Mouse (Mus musculus): ENCODE data around the gene Pskh1. TPM values are rescaled to one million over a fixed set of nuclear protein-coding genes. Genes with fewer than 3 reads are reported as not detected.

The Pskh1 gene
- polyA plus RNA-seq, 1 experiment from 2014 or later: 13.4 TPM

DNA sequence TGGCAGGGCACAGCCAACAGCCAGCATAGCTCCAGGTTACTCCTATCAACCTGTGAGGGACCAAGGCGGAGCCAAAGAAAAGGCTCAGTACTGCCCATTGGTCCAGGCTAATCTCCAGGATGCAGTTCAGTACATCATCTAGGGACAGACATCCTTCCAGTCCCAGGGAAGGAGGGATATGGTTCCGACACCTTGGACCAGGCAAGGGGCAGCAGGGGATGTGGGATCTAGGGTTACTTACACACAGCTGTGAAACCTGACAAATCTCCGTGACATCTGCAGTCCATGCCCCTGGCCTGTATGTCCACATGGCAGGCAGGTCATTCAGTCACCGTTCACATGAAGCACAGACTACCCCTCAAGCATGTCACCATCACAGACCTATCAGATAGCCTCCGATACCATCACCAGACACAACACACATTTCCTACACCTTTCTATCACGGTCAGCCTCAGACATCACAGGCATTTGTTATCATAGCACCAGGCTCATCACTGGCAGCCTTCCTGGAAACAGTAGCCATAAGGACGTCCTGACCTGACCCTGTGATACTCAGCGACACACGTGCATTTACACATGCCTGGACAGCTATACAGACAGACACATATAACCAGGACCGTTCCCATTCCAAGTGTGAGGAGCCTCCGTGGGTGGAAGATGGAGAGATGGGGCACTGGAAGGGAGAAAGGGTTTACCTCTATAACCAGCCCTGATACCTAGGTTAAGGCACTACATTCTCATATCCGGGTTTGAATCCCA is 64.4 kb downstream of the Pskh1 start:
- WGBS: 42% methylated on average over 12 of the region's 12 CpGs
- Histone ChIP-seq H3K4me2 (replicated peaks; ENCODE audit: low read depth) (peak overlapping the region; percentile 68), H3K9ac (ENCODE audit: low read length) (peak overlapping the region; percentile 78), H3K4me3 (ENCODE audit: low read depth, low read length) (peak overlapping the region; percentile 67), H3K27ac (replicated peaks) (no peak overlapping the region), H3K9me3 (ENCODE audit: control insufficient read depth, low read length) (no peaks in the 10 kb centered on the region), H3K27me3 (ENCODE audit: control insufficient read depth, insufficient read depth, low read length) (no peaks in the 10 kb centered on the region), H3K36me3 (ENCODE audit: control insufficient read depth, insufficient read depth, low read length) (no peaks in the 10 kb centered on the region), H3K4me1 (replicated peaks; ENCODE audit: control insufficient read depth, insufficient read depth) (peaks cover 2% of the 10 kb centered on the region; the same call in 1 of the 2 replicates)
- ATAC-seq (ENCODE audit: low FRiP score, low TSS enrichment) (no peak), DNase-seq (ENCODE audit: low spot score) (peak; percentile 12)
- no peak for TF ChIP-seq EP300 (optimal IDR thresholded peaks at IDR 0.05)
- no peak for TF ChIP-seq CTCF (IDR thresholded peaks at IDR 0.05; ENCODE audit: low read depth)

DNA sequence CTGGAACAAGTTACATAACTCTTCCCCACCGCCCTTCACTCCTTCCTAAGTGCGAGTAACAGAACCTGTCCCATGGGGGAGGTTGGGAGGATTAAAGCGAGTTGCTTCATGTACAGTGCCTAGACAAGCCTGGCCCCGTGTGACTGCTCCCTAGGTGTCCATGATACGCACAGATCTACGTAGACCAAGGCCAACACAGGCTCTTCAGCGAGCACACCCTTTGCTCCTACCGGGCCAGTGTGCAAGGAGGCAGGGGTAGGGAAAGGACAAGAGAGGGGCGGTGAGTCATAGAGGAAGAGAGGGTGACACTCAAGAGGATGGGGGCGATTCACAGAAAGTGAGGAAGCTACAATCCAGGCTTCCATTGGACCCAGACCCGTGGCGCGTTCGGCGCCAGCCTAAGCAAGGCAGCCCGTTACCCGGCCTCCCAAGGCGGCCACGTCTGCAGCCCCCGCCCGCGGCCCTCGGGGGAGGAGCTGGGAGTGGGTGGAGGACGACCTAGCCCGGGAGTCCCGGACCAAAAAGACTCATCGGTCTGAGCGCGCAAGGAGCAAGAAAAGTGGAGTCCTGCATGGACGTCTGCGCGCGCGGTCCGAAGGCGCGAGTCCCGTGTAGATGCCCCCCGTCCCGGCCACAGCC is 65.1 kb downstream of the Pskh1 start:
- Histone ChIP-seq H3K4me1 (replicated peaks; ENCODE audit: control insufficient read depth, insufficient read depth) (peaks cover 2% of the 10 kb centered on the region; the same call in 1 of the 2 replicates), H3K4me3 (ENCODE audit: low read depth, low read length) (peak overlapping the region; percentile 67), H3K27ac (replicated peaks) (peak overlapping the region; percentile 96), H3K9ac (ENCODE audit: low read length) (peak overlapping the region; percentile 78), H3K36me3 (ENCODE audit: control insufficient read depth, insufficient read depth, low read length) (no peaks in the 10 kb centered on the region), H3K27me3 (ENCODE audit: control insufficient read depth, insufficient read depth, low read length) (no peaks in the 10 kb centered on the region), H3K4me2 (replicated peaks; ENCODE audit: low read depth) (peak overlapping the region; percentile 68), H3K9me3 (ENCODE audit: control insufficient read depth, low read length) (no peaks in the 10 kb centered on the region)
- DNase-seq (ENCODE audit: low spot score) (peak; percentile 58), ATAC-seq (ENCODE audit: low FRiP score, low TSS enrichment) (peak; percentile 62)
- WGBS: 3% methylated on average over 40 of the region's 40 CpGs
- TF ChIP-seq CTCF (IDR thresholded peaks at IDR 0.05; ENCODE audit: low read depth): no peak
- TF ChIP-seq EP300 (optimal IDR thresholded peaks at IDR 0.05): no peak

DNA sequence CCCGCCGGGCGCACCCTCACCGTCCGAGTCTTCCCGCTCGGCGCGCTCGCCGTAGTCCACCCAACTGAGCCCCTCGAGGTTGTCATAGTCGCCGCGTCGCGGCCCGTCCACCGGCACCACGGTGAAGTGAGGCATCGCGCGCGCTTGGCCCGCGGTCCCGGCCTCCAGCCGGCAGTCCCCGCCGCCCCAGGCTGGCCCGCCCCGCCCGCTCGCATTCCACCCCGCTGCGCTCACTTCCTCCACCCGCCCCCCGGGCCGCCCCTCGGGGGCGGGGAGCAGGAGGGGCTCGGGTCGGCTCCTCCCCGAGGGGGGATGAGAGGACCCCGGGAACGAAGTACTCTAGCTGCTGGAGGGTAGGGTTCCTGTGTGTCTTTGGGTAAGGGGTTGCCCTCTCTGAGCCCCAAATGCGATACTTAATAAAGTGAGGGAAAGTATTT is 65.7 kb downstream of the Pskh1 start, which contains the start of gene Slc12a4:
Slc12a4 (minus strand) TSS at position 193 of the 437 bp plus-strand sequence.
- Histone ChIP-seq H3K4me3 (ENCODE audit: low read depth, low read length) (peak within 1 kb of the TSS; percentile 67), H3K36me3 (ENCODE audit: control insufficient read depth, insufficient read depth, low read length) (no peaks in the 10 kb centered on the region), H3K27me3 (ENCODE audit: control insufficient read depth, insufficient read depth, low read length) (no peaks in the 10 kb centered on the region), H3K4me2 (replicated peaks; ENCODE audit: low read depth) (peak within 1 kb of the TSS; percentile 68), H3K27ac (replicated peaks) (peak within 1 kb of the TSS; percentile 96), H3K4me1 (replicated peaks; ENCODE audit: control insufficient read depth, insufficient read depth) (peaks cover 2% of the 10 kb centered on the region; the same call in 1 of the 2 replicates), H3K9ac (ENCODE audit: low read length) (peak within 1 kb of the TSS; percentile 78), H3K9me3 (ENCODE audit: control insufficient read depth, low read length) (no peaks in the 10 kb centered on the region)
- WGBS: under 1% methylated on average over 41 of the region's 47 CpGs
- peak; percentile 80 for DNase-seq (ENCODE audit: low spot score)
- TF ChIP-seq CTCF (IDR thresholded peaks at IDR 0.05; ENCODE audit: low read depth) (no peak), EP300 (optimal IDR thresholded peaks at IDR 0.05) (no peak)
- ATAC-seq (ENCODE audit: low FRiP score, low TSS enrichment): peak; percentile 89

DNA sequence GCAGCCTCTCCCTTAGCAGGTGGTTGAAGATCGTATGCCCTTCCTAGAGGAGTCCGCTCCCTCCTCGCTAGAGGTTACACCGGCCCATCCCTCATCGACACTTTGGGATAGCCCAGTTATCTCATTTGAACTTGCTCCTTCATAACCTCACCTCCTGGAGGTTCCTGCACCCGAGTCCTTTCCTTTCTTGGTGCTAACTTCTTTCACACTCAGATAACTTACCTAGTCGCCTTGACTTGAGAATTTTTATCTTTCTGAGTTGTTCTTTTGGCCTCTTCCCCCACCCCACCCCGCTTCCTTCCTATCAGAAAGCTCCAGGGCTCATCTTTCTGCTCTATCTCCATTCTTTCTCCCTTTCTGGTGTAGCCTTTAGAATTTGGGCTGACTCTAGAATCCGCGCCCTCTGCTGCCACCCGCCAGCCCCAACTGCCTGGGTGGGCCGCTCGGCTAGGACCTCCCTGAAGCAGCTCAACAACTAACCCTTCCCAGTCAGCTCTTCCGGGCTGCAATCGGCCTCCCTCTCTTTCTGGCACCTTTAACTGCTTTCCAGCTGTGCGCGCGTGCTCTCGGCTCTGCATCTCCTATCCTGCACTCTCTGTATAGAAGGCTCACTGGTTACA is 66.6 kb downstream of the Pskh1 start:
- Histone ChIP-seq H3K27ac (replicated peaks) (peak overlapping the region; percentile 81), H3K4me3 (ENCODE audit: low read depth, low read length) (peak overlapping the region; percentile 67), H3K9me3 (ENCODE audit: control insufficient read depth, low read length) (no peaks in the 10 kb centered on the region), H3K36me3 (ENCODE audit: control insufficient read depth, insufficient read depth, low read length) (no peaks in the 10 kb centered on the region), H3K4me1 (replicated peaks; ENCODE audit: control insufficient read depth, insufficient read depth) (peaks cover 2% of the 10 kb centered on the region; the same call in 1 of the 2 replicates), H3K9ac (ENCODE audit: low read length) (peak overlapping the region; percentile 8; the same call in 1 of the 2 replicates), H3K27me3 (ENCODE audit: control insufficient read depth, insufficient read depth, low read length) (no peaks in the 10 kb centered on the region), H3K4me2 (replicated peaks; ENCODE audit: low read depth) (peak overlapping the region; percentile 68)
- peak; percentile 38 for DNase-seq (ENCODE audit: low spot score)
- TF ChIP-seq CTCF (IDR thresholded peaks at IDR 0.05; ENCODE audit: low read depth) (peak; percentile 22; the same call in 1 of the 2 replicates), EP300 (optimal IDR thresholded peaks at IDR 0.05) (no peak)
- ATAC-seq (ENCODE audit: low FRiP score, low TSS enrichment): peak; percentile 36; the same call in 1 of the 2 replicates
- WGBS: 12% methylated on average over 19 of the region's 19 CpGs

DNA sequence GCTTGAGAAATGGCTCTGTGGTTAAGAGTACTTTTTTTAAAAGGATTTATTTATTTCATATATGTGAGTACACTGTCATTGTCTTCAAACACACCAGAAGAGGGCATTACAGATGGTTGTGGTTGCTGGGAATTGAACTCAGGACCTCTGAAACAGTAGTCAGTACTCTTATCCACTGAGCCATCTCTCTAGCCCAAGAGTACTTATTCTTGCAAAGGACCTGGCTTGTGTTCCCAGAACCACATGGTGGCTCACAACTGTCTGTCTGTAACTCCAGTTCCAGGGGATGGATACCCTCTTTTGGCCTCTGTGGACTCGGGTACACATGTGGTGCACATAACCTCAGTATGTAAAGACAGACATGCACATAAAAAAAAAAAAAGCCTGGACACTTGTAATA is 69.1 kb downstream of the Pskh1 start:
- Histone ChIP-seq H3K4me1 (replicated peaks; ENCODE audit: control insufficient read depth, insufficient read depth) (no peaks in the 10 kb centered on the region; the same call in 1 of the 2 replicates), H3K27ac (replicated peaks) (no peak overlapping the region), H3K9me3 (ENCODE audit: control insufficient read depth, low read length) (no peaks in the 10 kb centered on the region), H3K9ac (ENCODE audit: low read length) (no peak overlapping the region), H3K4me2 (replicated peaks; ENCODE audit: low read depth) (no peak overlapping the region), H3K36me3 (ENCODE audit: control insufficient read depth, insufficient read depth, low read length) (no peaks in the 10 kb centered on the region), H3K4me3 (ENCODE audit: low read depth, low read length) (no peak overlapping the region), H3K27me3 (ENCODE audit: control insufficient read depth, insufficient read depth, low read length) (no peaks in the 10 kb centered on the region)
- ATAC-seq (ENCODE audit: low FRiP score, low TSS enrichment) (no peak), DNase-seq (ENCODE audit: low spot score) (no peak)
- TF ChIP-seq CTCF (IDR thresholded peaks at IDR 0.05; ENCODE audit: low read depth) (no peak), EP300 (optimal IDR thresholded peaks at IDR 0.05) (no peak)
- WGBS: 69% methylated on average over 1 of the region's 1 CpGs
